Mouse (Mus musculus) layer of hippocampus, adult 18-20 months (tissue): ENCODE measurements around the gene Gtf2ird1. TPM values are rescaled to one million over a fixed set of nuclear protein-coding genes. Genes with fewer than 3 reads are reported as not detected.

Source experiments
- DNase-seq, 2 experiments: peaks; one replicate each; pipeline ENCODE4 v3.0.0; 2022; ENCODE audit warnings: low spot score in 2 of 2
- total RNA-seq, 2 experiments: library from RNA; stranded (reverse); gene quantifications; 2 replicates each; pipeline ENCODE4 v1.2.3; 2021

Gtf2ird1 gene
- total RNA-seq, 2 experiments from 2014 or later, result 19.8 to 27.3 TPM

DNA sequence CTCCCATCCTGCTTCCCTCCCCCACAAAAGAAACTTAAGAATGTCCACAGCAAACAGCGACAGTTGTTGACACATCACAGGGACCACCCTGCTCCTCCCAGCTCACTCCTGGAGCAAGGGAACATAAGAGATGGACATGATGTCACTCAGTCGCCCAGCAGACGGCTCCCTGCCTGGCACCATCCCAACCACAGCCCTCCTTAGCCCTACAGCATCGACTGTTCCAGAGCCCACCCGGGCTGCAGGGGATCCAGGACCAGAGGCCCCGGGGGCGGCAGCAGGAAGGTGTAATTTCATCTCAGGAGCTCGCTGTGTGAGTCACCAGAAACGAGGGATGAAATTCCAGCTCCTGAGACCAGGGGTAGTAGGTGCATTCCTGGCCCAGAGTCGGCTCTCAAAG, 10.6 kb downstream of the Gtf2ird1 start:
- no peak for DNase-seq

DNA sequence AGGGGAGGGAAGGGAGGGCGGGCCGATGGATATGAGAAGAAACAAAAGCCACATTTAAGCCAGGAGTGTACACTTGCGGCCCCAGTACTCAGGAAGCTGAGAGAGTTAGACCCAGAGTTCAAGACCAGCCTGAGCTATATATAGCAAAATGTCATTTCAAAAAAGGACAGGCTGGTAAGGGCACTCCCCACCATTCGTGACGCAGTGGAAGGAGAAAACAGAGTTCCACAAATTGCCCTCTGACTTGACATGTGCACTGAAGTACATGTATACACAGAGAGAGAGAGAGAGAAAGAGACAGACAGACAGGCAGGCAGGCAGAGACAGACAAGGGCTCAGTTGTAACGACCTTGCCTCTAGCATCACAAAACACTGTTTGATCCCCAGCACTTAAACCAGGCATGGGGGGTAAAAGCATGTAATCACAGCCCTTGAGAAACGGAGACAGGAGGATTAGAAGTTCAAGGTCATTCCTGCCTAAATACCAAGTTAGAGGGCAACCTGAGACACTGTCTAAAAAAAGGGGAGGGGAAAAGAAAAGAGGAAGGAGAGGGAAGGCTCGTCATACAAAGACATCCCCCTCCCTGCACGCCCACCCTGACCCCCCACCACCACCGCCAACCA, 11.2 kb downstream of the Gtf2ird1 start:
- no peak for DNase-seq

DNA sequence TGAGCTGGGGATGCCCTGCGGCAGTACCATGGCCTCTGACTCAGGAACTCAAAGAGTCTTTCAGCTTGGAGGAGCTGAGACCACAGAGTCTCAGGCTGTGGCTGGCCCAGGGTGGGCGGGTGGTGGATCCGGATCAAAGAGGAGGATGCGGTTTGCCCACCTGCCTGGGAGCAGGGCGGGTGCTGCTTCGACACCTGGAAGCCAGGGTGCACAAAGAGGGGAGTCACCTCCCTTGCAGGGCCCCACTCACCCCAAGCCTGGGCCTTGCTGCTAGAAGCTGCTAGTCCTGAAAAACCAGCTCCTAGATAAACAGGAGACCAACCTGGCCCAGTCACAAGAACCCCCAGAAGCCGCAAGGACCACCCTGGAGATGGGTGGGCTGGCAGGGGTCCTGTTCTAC, 12.0 kb downstream of the Gtf2ird1 start:
- no peak for DNase-seq

DNA sequence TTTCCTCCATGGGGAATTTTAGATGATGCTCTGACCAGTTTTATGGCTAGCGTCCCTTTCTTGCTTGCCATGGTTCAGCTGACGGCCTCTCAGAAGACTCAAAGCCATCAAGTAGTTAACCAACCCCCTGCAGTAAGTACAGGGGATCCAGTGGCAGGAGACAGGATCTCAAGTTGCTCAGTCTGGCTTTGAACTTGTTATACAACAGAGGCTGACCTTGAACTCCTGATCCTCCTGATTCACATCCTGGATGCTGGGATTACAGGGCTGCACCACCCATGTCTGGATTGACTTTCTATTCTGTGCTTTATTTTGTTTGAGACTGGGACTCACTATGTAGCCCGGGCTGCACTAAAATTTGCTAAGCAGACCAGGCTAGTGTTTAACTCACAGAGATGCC, 14.4 kb downstream of the Gtf2ird1 start:
- DNase-seq, result no peak

DNA sequence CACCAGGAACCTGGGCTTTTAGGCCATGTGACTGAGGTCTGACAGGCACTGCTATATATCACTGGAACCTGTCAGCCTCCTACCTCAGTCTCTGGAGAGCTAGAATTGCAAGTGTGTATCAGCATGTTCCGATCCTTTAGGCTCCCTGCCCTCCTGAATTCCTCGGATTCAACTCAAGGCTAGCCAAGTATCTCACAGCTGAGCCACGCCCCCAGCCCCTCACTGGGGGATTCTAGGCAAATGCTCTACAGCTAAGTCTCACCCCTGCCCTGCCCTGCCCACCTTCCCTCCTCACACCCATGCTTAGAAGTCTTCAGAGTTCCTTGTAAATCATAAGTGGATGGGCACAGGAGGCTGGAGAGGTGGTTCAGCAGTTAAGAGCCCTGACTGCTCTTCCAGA, 15.4 kb downstream of the Gtf2ird1 start:
- no peak for DNase-seq

DNA sequence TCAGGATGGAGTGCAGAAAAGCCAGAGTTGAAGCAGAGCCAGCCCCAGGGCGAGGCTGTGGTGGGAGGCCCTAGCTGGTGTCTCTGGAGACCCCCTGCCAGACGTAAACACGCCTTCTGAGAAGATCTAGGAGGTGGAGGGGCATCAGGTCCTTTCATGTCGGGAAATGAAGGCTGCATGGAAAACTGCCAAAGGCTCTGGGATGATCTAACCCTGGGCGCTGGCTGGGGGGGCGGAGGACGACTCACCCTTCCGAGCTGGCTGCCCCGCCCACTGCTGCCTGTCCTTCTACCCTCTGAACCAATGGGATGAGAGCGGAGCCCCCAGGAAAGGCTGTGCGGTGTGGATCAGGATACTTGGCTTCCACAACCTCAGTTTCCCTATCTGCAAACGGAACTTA, 16.4 kb downstream of the Gtf2ird1 start:
- no peak for DNase-seq

DNA sequence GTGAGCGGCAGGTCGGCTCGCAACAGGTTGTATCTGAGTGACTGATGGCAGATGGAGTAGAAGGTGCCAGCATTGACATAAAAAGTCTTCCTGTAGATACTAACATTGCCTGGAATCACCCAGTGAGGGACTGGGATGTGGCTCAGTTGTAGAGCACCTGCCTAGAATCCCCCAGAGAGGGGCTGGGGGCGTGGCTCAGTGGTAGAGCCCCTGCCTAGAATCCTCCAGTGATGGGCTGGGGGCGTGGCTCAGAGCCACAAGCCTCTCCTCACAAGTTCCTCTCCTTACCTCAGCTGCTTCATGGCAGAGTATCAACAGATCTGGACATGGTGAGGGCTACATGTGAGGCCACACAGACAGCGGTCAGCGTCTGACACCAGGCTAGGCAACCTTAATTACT, 17.0 kb downstream of the Gtf2ird1 start:
- no peak for DNase-seq

DNA sequence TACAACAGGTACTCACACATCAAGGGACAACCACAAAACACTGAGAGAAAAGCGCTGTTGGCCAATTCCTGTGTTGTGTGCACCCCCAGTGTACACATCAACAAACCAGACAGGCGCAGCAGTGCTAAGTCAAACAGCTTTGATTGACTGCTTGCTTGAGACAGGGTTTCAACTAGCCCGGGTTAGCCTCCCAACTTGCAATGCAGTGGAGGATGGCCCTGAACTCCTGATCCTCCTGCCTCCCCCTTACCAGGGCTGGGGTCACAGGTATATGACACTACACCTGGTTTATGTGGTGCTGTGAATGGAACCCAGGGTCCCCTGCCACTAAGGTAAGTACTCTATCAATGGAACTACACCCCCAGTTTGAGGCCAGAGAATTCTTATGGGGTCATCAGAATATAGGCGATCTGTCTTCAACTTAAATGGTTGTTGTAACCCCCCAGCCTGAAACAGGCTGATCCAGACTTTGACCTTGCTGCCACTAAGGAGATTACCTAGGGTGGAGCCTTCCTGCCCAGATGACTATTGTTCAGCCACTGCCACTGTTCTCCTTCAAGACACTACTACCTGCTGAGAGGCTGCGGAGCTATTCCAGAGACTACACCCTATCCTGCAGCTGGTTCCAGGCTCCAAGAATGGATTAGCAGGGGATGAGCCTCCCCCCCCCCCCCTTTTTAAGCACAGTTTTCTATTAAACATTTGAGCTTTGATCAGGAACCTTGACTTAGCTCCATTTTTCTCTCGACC, 17.7 kb downstream of the Gtf2ird1 start:
- DNase-seq, result no peak

DNA sequence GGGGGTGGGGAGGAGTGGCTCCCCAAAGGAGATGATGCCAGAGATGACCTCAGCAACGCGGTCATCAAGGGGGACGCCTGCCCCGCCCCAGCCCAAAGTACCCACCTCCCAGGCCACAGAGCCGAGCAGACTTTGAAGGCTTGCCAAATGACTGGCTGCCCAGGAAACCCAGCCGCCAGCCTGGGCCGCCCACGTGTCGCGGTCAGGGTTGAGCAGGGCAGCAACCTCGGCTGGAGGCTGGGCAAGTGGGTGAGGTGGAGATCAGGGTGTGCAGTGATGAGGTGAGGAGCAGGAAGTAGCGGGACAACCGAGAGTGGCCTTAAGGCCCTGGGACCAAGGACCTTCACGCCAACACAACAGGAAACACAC, 19.1 kb downstream of the Gtf2ird1 start:
- peak in 1 of 2 experiments; percentile 39 for DNase-seq

DNA sequence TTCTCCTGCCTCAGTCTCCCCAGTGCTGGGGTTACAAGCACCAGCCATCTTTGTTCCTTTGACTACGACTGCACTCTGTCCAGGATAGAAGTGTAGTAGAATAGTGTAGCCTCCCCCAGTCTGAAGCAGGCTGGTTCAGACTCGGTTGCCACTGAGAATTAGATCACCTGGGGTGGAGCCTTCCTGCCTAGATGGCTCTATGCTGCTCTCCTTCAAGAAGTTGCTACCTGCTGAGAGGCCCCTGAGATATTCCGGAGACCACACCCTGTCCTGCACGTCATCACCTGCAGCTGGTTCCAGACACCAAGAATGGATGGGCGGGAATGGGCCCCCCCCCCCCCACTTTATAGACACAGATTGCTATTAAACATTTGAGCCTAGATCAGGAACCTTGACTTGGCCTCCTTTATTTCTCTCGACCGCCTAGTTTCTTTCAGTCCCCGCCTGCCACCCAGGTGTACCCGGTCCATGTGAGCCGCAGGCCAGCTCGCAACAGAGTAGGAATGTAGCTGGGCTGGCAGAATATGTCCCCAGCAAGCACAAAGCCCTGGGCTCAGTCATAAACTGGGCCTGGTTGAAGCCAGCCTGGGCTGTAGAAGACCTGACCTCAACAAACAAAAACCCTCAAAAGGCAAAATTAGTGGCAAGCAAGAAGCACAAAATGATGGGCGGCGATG, 19.6 kb downstream of the Gtf2ird1 start:
- DNase-seq, result no peak

DNA sequence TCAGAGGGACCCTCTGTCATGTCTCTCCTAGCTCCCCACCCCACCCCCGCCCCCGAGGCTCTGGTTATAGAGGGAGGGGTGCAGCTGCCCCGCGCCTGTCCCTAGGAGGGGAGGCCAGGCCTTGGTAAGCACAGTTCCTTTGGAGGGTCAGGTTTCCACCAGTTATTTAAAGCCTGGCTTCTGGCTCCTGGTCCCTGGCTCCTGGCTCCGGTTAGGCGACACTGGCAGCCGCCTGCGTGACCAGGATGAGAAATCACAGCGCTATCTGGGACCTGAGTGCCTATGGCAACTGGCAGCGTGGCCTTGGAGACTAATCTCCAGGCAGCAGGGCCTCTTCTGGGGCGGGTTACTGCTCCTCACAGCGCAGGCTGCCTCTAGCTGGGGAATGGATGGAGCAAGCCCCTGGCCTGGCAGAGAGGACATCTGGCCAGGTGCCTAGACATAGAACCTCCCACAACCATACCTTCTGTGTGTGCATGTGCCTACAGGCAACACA, 20.6 kb downstream of the Gtf2ird1 start:
- DNase-seq, result peak in 1 of 2 experiments; percentile 19

DNA sequence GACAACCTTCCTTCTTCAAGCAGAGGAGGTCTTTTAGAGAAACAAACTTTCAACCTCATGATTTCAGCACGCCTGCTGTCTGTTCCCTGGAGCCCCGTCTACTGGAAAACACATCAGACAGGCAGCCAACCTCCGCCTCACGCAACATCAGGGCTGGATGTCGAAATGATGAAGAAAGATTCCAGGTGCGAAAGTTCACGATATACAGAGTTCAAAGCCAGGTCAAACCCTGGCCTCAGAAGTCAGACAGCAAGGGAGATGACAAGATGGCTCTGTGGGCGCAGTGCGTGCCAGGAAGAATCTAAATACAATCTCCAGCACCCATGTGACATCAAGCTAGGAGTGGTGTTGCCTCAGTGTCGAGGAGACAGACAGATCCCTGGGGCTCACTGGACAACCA, 23.4 kb downstream of the Gtf2ird1 start:
- DNase-seq, result no peak

DNA sequence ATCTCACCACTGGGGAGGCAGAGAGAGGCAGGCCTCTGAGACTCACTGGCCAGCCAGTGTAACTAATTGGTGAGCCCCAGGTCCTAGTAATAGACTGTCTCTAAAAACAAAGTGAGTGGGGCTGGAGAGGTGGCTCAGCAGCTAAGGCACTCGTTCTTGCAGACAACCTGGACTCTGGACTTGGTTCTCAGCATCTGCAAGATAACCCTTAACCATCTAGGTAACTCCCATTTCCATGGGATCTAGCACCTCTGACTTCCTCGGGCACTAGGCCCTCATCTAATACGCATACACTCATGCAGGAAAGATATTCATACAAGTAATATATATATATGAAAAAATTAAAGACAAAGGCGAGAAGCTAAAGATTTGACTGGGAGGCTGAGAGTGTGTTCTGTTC, 26.4 kb downstream of the Gtf2ird1 start:
- no peak for DNase-seq

DNA sequence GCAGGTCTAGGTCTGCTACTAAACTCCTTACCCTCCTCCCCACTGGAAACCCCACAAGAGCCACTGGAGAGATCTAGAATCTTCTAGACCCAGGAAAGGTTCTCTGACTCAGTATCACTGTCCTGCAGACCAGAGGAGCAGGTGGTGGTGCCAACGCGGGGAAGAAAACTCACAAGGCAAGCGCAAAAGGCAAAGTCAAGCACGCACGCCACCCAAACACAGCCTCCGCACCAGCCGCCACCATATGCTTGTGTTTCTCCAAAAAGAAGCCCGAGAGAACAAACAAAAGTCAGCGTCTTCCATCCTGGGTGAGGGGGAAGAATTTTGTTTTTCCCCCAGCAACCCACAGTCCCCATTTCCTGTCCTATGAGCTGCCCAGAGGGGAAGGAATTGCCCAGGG, 28.9 kb downstream of the Gtf2ird1 start:
- DNase-seq, result peak; percentile 59 to 74

DNA sequence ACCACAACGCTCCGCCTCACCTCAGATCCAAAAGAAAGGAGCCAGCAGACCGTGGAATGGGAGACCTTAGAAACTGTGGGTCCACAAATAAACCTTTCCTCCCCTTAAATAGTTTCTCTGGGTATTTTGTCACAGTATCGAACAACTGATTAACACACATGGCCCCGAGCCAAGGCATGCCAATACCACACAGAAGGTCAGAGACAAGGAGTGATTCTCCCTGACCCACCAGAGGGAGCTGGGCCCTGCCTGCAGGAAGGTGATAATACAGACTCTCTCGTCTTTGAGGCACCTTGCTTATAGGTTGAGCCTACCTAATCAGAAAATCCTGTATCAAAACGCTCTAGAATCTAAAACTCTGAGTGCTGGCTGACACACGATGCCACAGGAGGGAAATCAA, 30.9 kb downstream of the Gtf2ird1 start:
- DNase-seq, result no peak

DNA sequence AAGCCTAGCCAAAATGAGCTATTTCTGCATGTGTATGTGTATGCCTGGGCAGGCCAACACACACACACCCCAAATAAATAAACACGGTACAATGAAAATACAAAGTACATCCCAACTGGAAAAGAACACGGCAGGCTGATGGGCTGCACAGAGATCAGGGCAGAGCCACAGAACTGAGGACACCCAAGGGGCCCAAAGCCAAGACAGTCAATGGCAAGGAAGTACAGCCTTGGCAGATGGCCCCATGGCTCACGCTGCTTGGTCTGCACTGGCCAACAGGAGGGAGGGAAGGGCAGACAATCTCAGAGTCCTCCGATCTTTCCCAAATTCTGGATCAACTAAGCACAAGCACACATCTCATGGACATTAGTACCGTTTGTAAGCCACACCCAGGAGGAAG, 32.6 kb downstream of the Gtf2ird1 start:
- peak in 1 of 2 experiments; percentile 20 for DNase-seq

DNA sequence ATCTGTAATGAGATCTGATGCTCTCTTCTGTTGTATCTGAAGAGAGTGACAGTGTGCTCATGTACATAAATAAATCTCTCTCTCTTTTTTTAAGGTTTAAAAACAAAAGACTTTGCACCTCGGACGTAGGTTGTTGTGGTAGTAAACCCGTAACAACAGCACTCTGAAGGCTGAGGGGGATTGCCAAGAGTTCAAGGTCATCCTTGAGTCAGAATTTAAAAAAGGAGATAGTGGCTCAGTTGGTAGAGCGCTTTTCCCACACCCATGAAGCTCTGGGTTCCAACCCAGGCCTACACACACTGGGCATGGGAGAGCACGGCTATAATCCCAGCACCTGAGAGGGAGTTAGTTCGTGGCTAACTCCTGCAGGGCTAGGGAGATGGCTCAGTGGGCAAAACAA, 33.1 kb downstream of the Gtf2ird1 start:
- DNase-seq, result no peak

DNA sequence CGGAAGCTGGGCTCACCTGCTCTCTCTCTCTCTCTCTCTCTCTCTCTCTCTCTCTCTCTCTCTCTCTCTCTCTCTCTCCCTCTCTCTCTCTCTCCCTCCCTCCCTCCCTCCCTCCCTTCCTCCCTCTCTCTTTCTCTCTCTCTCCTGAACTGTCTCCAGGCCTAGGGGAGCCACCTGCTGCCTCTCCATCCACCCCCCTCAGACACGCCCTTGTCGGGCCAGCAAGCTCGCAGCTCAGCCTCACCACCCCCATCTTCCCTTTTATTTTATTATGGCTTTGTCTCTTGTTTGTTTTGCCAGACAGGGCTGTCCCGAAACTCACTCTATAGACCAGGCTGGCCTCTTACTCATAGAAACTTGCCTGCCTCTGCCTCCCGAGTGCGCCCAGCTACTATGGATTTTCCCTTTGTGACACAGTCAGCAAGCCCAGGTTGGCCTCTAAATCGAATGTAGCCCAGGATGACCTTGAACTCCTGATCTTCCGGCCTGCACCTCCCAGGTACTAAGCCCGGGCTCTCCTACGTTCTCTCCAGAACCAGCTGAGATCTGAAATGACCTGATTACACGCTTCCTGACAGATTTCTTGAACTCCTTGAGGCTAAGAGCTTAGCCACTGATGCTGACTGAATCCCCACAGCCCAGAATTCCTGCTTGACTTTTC, 34.1 kb downstream of the Gtf2ird1 start:
- DNase-seq, result no peak

DNA sequence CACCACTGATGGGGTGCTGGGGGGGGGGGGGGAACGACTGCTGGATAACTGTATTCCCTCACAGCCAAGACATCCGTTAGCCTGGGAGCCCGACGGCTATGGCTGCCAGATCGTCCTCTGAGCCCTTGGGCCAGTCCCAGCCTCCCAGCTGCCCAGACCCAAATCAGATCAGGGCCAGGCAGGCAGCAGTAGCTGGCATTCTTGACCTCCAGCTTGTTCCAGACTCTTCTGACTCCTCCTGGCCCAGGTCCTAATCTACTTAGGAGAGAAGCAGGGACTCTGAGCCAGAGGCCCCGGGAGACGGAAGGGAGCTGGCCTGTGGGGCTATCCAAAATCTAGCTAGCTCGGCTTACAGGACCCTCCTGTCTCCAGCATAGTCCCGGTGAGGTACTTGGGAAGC, 35.5 kb downstream of the Gtf2ird1 start:
- no peak for DNase-seq

DNA sequence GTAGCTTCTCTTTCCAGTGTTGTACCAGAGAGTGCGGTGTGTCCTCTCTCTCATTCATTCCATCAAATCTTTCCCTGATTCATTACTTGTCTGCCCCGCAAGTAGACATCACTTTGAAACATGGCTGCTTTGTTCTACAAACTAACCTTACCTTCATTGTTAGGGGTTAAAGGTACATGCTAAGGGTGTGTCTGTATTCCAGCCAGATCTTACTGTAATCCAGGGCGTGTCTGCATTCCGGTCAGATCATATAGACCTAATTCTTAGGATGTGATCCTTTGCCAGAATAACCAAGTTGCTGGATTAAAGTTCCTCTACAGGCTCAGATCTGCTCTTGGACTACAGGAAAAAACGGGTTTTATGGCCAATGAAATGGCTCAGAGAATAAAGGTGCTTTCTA, 36.8 kb downstream of the Gtf2ird1 start:
- no peak for DNase-seq

DNA sequence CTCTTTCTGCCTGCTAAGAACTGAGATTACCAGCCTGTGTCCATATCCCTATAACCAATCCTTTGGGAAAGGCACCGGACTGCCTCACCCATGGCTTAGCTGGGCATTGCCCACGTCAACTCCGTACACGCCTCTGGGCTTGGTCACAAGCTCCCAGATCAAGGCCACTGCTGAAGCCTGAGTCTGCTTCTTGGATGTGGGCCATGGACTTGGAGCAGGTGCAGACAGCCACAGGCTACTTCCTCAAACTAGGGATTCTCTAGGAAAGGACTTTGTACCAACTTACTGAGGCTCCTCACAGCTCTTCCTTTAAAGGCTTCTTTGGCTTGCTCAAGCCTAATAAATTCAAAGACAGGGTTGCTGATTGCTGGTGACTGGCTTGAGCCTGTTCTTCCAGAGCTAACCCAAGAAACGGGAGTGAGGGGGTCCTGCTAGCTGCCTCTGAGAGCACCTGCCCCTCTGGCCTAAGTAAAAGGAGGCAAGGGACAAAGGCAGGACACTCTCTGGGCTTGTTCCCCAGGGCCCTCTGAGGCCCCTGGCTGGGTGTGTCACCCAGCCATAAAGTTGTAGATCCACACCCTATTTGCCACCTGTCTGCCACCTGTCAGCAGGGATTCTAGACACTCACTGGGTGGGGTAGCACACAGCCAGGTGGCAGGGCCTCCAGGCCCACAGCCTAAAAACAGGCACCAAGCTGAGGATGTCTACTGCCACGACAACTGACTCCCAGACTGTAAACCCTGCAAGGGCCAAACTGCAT, 38.0 kb downstream of the Gtf2ird1 start:
- DNase-seq, result no peak
